Mouse (Mus musculus): ENCODE results near the gene Lclat1. TPM values are rescaled to one million over a fixed set of nuclear protein-coding genes. Genes with fewer than 3 reads are reported as not detected.

Gene Lclat1
- polyA plus RNA-seq, 1 experiment = 20.4 TPM

DNA sequence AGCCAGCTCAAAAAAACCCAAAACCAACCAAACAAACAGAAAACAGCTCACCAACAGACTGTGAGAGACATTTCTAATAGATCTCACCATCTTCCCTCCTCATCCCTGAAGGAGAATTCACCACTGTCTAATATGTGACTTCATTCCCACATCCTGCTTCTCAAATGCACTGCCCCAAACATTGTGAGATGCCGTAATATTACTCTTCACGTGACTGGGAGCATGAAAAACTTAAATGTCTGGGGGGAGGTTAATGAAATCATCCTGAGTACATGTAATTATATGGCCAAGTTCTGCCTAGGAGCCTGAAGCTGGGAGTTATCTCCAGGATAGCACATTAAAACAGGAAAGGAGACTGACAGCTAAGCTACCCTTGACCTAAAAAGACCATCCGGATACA lies 138.3 kb downstream of the Lclat1 start:
- Histone ChIP-seq H3K79me3 (ENCODE audit: low read depth) (no peaks in the 10 kb centered on the region), H3K4me3 (ENCODE audit: insufficient read depth, poor library complexity, severe bottlenecking) (no peak overlapping the region), H3K27me3 (ENCODE audit: control insufficient read depth, insufficient read depth, insufficient read length) (no peaks in the 10 kb centered on the region), H3K79me2 (ENCODE audit: control insufficient read depth, insufficient read depth) (no peaks in the 10 kb centered on the region), H3ac (ENCODE audit: control insufficient read depth, insufficient read length, low read depth) (no peak overlapping the region), H3K36me3 (ENCODE audit: control insufficient read depth, insufficient read depth) (no peaks in the 10 kb centered on the region)
- TF ChIP-seq MYOG (IDR thresholded peaks at IDR 0.05; ENCODE audit: control insufficient read depth, extremely low read depth, insufficient read length) = no peak
- peak; percentile 12 for TF ChIP-seq CEBPB (IDR thresholded peaks at IDR 0.05; ENCODE audit: low read depth)
- no peak for TF ChIP-seq MYOD1 (IDR thresholded peaks at IDR 0.05; ENCODE audit: control insufficient read depth, insufficient read length, low read depth)
- TF ChIP-seq MAX (IDR thresholded peaks at IDR 0.05) = peak; percentile 45
- TF ChIP-seq USF1 (IDR thresholded peaks at IDR 0.05; ENCODE audit: low read depth) = peak; percentile 100

GRCm38 (mm10) chr17:73246926-73247325 lies 139.1 kb downstream of the Lclat1 start:
- Histone ChIP-seq H3K27me3 (ENCODE audit: control insufficient read depth, insufficient read depth, insufficient read length) (no peaks in the 10 kb centered on the region), H3K4me3 (ENCODE audit: insufficient read depth, poor library complexity, severe bottlenecking) (no peak overlapping the region), H3K79me3 (ENCODE audit: low read depth) (no peaks in the 10 kb centered on the region), H3ac (ENCODE audit: control insufficient read depth, insufficient read length, low read depth) (no peak overlapping the region), H3K36me3 (ENCODE audit: control insufficient read depth, insufficient read depth) (no peaks in the 10 kb centered on the region), H3K79me2 (ENCODE audit: control insufficient read depth, insufficient read depth) (no peaks in the 10 kb centered on the region)
- peak; percentile 41 for TF ChIP-seq MYOD1 (IDR thresholded peaks at IDR 0.05; ENCODE audit: control insufficient read depth, insufficient read length, low read depth)
- TF ChIP-seq CEBPB (IDR thresholded peaks at IDR 0.05; ENCODE audit: low read depth) = no peak

GRCm38 (mm10) chr17:73247758-73248157 lies 140.0 kb downstream of the Lclat1 start:
- Histone ChIP-seq H3K79me2 (ENCODE audit: control insufficient read depth, insufficient read depth) (no peaks in the 10 kb centered on the region), H3K27me3 (ENCODE audit: control insufficient read depth, insufficient read depth, insufficient read length) (no peaks in the 10 kb centered on the region), H3K4me3 (ENCODE audit: insufficient read depth, poor library complexity, severe bottlenecking) (no peak overlapping the region), H3K36me3 (ENCODE audit: control insufficient read depth, insufficient read depth) (no peaks in the 10 kb centered on the region), H3K79me3 (ENCODE audit: low read depth) (no peaks in the 10 kb centered on the region), H3ac (ENCODE audit: control insufficient read depth, insufficient read length, low read depth) (no peak overlapping the region)
- TF ChIP-seq MYOG (IDR thresholded peaks at IDR 0.05; ENCODE audit: control insufficient read depth, extremely low read depth, insufficient read length) (no peak), MAX (IDR thresholded peaks at IDR 0.05) (no peak), CTCF (IDR thresholded peaks at IDR 0.05; ENCODE audit: control insufficient read depth, insufficient read depth, insufficient read length) (no peak), CEBPB (IDR thresholded peaks at IDR 0.05; ENCODE audit: low read depth) (no peak), MYOD1 (IDR thresholded peaks at IDR 0.05; ENCODE audit: control insufficient read depth, insufficient read length, low read depth) (no peak), USF1 (IDR thresholded peaks at IDR 0.05; ENCODE audit: low read depth) (no peak), FOSL1 (IDR thresholded peaks at IDR 0.05; ENCODE audit: insufficient read depth, low read length, poor library complexity, severe bottlenecking) (no peak)

- Histone ChIP-seq H3ac (ENCODE audit: control insufficient read depth, insufficient read length, low read depth) (no peak overlapping the region), H3K36me3 (ENCODE audit: control insufficient read depth, insufficient read depth) (no peaks in the 10 kb centered on the region), H3K4me3 (ENCODE audit: insufficient read depth, poor library complexity, severe bottlenecking) (no peak overlapping the region), H3K27me3 (ENCODE audit: control insufficient read depth, insufficient read depth, insufficient read length) (no peaks in the 10 kb centered on the region), H3K79me2 (ENCODE audit: control insufficient read depth, insufficient read depth) (no peaks in the 10 kb centered on the region), H3K79me3 (ENCODE audit: low read depth) (no peaks in the 10 kb centered on the region)
- TF ChIP-seq MAX (IDR thresholded peaks at IDR 0.05) (no peak), CTCF (IDR thresholded peaks at IDR 0.05; ENCODE audit: control insufficient read depth, insufficient read depth, insufficient read length) (no peak), USF1 (IDR thresholded peaks at IDR 0.05; ENCODE audit: low read depth) (no peak), MYOG (IDR thresholded peaks at IDR 0.05; ENCODE audit: control insufficient read depth, extremely low read depth, insufficient read length) (no peak), CEBPB (IDR thresholded peaks at IDR 0.05; ENCODE audit: low read depth) (no peak)
Measured at GRCm38 (mm10) chr17:73250488-73251141, 142.8 kb downstream of the Lclat1 start.

- TF ChIP-seq MAX (IDR thresholded peaks at IDR 0.05) = no peak
- no peak for TF ChIP-seq MYOD1 (IDR thresholded peaks at IDR 0.05; ENCODE audit: control insufficient read depth, insufficient read length, low read depth)
- no peak for TF ChIP-seq USF1 (IDR thresholded peaks at IDR 0.05; ENCODE audit: low read depth)
- TF ChIP-seq MYOG (IDR thresholded peaks at IDR 0.05; ENCODE audit: control insufficient read depth, extremely low read depth, insufficient read length) = no peak
- no peak for TF ChIP-seq CEBPB (IDR thresholded peaks at IDR 0.05; ENCODE audit: low read depth)
- no peak for TF ChIP-seq CTCF (IDR thresholded peaks at IDR 0.05; ENCODE audit: control insufficient read depth, insufficient read depth, insufficient read length)
- no peak for TF ChIP-seq FOSL1 (IDR thresholded peaks at IDR 0.05; ENCODE audit: insufficient read depth, low read length, poor library complexity, severe bottlenecking)
- H3K36me3 ChIP-seq (ENCODE audit: control insufficient read depth, insufficient read depth) = no peaks in the 10 kb centered on the region
- no peak overlapping the region for H3ac ChIP-seq (ENCODE audit: control insufficient read depth, insufficient read length, low read depth)
- no peak overlapping the region for H3K4me3 ChIP-seq (ENCODE audit: insufficient read depth, poor library complexity, severe bottlenecking)
- H3K79me3 ChIP-seq (ENCODE audit: low read depth) = no peaks in the 10 kb centered on the region
- no peaks in the 10 kb centered on the region for H3K27me3 ChIP-seq (ENCODE audit: control insufficient read depth, insufficient read depth, insufficient read length)
- no peaks in the 10 kb centered on the region for H3K79me2 ChIP-seq (ENCODE audit: control insufficient read depth, insufficient read depth)
Measured at GRCm38 (mm10) chr17:73251142-73251502, 143.3 kb downstream of the Lclat1 start.

GRCm38 (mm10) chr17:73251812-73252608 lies 144.2 kb downstream of the Lclat1 start:
- no peak overlapping the region for H3ac ChIP-seq (ENCODE audit: control insufficient read depth, insufficient read length, low read depth)
- H3K79me3 ChIP-seq (ENCODE audit: low read depth) = no peaks in the 10 kb centered on the region
- TF ChIP-seq MYOG (IDR thresholded peaks at IDR 0.05; ENCODE audit: control insufficient read depth, extremely low read depth, insufficient read length) (no peak), MAX (IDR thresholded peaks at IDR 0.05) (peak; percentile 31)
- no peak overlapping the region for H3K4me3 ChIP-seq (ENCODE audit: insufficient read depth, poor library complexity, severe bottlenecking)
- no peaks in the 10 kb centered on the region for H3K79me2 ChIP-seq (ENCODE audit: control insufficient read depth, insufficient read depth)
- H3K27me3 ChIP-seq (ENCODE audit: control insufficient read depth, insufficient read depth, insufficient read length) = no peaks in the 10 kb centered on the region
- H3K36me3 ChIP-seq (ENCODE audit: control insufficient read depth, insufficient read depth) = no peaks in the 10 kb centered on the region

All from C2C12 (cell line).